Mouse (Mus musculus): ENCODE data around the gene Dpm2. TPM values are rescaled to one million over a fixed set of nuclear protein-coding genes. Genes with fewer than 3 reads are reported as not detected.
A peak's percentile ranks its signal among the peaks of the same experiment; 100 is the strongest.

Gene Dpm2
- polyA plus RNA-seq (2015; fragmentation: Nextera tagmentation; extraction: Ambion mirVana) = 112 and 116 TPM in 2 replicates

DNA sequence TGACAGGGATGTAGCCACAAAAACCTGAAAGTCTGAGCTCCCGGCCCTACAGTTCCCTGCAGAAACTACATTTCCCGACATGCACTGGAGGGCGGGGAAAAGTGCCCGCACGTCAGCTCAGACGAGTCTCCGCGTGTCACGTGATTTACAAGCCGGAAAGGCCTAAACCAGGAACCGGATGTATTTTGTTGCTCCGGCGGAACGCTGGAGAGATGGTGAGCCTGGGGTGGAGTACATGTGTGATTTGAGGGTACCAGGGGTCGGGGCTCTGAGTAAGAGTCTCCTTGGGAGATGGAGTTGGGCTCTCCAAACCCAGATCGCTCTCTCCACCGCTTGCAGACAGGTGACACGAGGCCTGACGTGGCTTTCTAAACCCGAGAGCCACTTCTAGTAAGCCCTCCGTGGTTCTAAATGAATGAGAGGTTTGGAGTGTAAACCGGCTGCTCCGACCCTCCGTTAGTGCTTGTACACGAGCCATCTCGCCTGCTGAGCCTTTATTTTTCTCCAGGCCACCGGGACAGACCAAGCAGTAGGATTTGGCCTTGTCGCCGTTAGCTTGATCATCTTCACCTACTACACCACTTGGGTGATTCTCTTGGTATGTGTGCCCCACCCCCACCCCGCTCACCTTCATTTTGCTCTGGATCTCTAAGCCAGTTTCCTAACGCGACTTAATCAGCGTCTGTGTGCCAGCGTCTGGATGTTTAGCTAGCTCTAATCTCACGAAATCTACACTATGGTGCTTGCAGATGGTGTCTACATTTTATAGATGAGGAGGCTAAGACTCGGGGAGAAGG is at the start of gene Dpm2:
TSS of gene Dpm2 (plus strand) at position 161 of the 797 bp plus-strand sequence.
- H3K4me1 ChIP-seq = peaks cover 23% of the 10 kb centered on the region
- peak within 1 kb of the TSS; percentile 95 for H3K4me2 ChIP-seq
- H3K36me3 ChIP-seq = peaks cover 44% of the 10 kb centered on the region
- peak within 1 kb of the TSS; percentile 78 for H3K4me3 ChIP-seq
- peak within 1 kb of the TSS; percentile 48 for H3K27ac ChIP-seq
- ATAC-seq (ENCODE audit: insufficient number of reproducible peaks, insufficient read depth, low FRiP score, low TSS enrichment, low read depth) = 0 out of 2 replicates have a peak, but pooled peaks have one; percentile 44
- 2% methylated on average over 36 of the region's 36 CpGs for WGBS
- H3K9ac ChIP-seq = peak within 1 kb of the TSS; percentile 82
- H3K27me3 ChIP-seq = no peaks in the 10 kb centered on the region
- H3K9me3 ChIP-seq = no peaks in the 10 kb centered on the region

DNA sequence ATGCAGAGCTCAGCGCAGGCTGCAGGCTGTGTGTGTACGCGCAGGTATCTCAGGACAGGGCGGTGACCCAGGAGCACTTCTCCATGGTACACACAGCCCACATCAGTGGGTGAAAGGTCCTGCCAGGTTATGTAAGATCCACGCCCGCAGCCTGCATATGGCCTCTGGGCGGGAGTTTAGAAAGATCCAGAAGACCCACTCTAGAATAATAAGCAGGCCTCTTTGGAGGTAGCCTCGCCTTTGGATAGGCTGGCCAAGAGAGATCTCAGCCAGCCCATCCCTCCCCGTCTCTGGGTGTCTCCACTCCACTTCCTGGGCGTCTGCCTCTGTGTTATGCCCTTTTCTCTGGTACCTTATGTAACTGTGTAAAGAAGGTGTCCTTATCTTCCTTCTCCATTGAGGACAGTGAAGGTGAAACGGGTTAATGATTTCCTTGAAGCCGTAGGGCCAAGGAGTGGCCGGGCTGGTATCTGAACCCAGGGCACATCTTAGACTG is 46.1 kb upstream of the Dpm2 start:
- no peaks in the 10 kb centered on the region for H3K27me3 ChIP-seq
- H3K4me2 ChIP-seq = no peak overlapping the region
- no peak overlapping the region for H3K27ac ChIP-seq
- H3K4me1 ChIP-seq = no peaks in the 10 kb centered on the region
- H3K4me3 ChIP-seq = no peak overlapping the region
- ATAC-seq (ENCODE audit: insufficient number of reproducible peaks, insufficient read depth, low FRiP score, low TSS enrichment, low read depth) = no peak
- WGBS = 89% methylated on average over 13 of the region's 13 CpGs
- H3K9me3 ChIP-seq = no peaks in the 10 kb centered on the region
- no peaks in the 10 kb centered on the region for H3K36me3 ChIP-seq
- H3K9ac ChIP-seq = no peak overlapping the region

DNA sequence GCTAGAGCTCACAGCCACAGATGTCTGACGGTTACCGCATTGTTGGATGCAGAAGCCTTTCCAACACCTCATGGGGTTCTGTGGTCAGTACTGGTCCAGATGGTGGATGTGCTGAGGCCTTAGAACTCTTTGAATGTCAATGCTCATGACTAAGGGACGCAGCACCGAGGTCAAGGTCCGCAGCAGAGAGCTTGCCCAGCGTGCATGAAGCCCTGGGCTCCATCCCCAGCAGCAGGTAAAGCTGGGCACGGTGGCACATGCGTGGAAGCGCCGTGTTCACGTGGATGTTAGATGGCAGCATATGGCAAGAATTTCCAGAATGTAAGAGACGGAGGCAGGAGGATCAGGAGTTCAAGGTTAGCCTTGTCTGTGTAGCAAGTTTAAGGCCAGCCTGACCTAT is 44.8 kb upstream of the Dpm2 start:
- WGBS = 87% methylated on average over 12 of the region's 12 CpGs
- no peaks in the 10 kb centered on the region for H3K36me3 ChIP-seq

DNA sequence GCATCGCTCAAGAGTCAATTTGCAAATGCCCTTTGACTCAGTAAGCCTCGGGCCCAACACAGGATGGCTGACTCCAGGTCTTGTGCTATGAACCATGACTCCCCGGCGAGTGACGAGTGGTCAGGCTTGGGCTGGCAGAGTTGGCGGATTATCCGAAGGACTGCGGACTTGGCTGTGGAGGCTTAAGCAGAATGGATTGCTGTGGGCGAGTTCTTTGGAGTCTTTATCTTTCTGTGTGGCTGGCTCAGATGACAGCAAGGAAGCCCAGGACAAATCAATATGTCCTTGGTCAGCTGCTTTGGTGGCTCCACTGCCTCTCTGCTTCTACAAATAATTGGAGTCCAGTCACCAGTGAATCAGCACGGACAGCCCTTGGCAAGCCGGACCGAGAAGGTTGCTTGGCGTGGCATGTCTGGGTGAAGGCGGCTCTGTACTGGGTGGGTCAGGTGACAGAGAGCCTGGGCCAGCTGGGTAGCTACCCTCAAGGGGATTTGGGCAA is 43.1 kb upstream of the Dpm2 start:
- no peak overlapping the region for H3K4me2 ChIP-seq
- no peak overlapping the region for H3K27ac ChIP-seq
- no peak for ATAC-seq (ENCODE audit: insufficient number of reproducible peaks, insufficient read depth, low FRiP score, low TSS enrichment, low read depth)
- no peaks in the 10 kb centered on the region for H3K36me3 ChIP-seq
- H3K27me3 ChIP-seq = no peaks in the 10 kb centered on the region
- no peak overlapping the region for H3K4me3 ChIP-seq
- WGBS = 77% methylated on average over 14 of the region's 14 CpGs
- H3K9ac ChIP-seq = no peak overlapping the region
- no peaks in the 10 kb centered on the region for H3K4me1 ChIP-seq
- no peaks in the 10 kb centered on the region for H3K9me3 ChIP-seq

More for the DNA sequence above, 44.8 kb upstream of the Dpm2 start:
- Histone ChIP-seq H3K27me3 (no peaks in the 10 kb centered on the region), H3K9me3 (no peaks in the 10 kb centered on the region), H3K9ac (no peak overlapping the region; the same call in 1 of the 2 replicates), H3K4me2 (no peak overlapping the region), H3K27ac (no peak overlapping the region), H3K4me3 (no peak overlapping the region), H3K4me1 (no peaks in the 10 kb centered on the region)
- ATAC-seq (ENCODE audit: insufficient number of reproducible peaks, insufficient read depth, low FRiP score, low TSS enrichment, low read depth) = no peak

DNA sequence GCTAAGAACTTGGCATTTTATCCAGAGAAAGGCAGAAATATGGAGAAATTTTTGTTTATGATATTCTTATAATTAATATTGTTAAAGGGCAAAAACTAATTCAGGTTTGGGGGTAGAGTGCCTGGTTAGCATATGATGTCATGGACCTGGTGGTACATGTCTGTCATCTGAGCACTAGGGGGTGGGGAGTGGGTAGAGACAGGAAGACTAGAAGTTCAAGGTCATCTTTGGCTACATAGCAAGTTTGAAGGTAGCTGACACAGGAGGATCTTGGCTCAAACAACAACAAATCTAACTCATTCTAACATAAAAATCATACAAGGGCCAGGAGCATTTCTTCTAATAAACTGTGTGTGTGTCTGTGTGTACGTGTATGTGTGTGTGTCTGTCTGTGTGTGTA is 42.3 kb upstream of the Dpm2 start:
- H3K4me3 ChIP-seq = no peak overlapping the region

DNA sequence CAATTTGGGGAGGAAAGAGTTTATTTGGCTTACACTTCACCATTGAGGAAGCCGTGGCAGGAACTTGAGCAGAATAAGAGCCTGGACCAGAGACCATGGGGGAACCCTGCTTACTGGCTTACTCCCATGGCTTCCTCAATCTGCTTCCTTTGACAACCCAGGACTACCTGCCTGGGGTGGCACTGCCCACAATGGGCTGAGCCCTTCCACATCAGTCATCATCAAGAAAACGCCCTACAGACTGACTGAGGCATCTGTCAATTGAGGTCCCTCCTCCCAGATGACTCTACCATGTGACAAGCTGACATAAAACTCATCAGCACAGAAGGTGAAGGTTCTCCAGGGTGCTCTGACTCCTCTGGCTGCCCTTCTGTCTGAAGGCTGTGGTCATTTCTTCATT is 40.2 kb upstream of the Dpm2 start:
- WGBS = 89% methylated on average over 2 of the region's 2 CpGs
- H3K27me3 ChIP-seq = no peaks in the 10 kb centered on the region
- no peak overlapping the region for H3K27ac ChIP-seq
- no peak overlapping the region for H3K4me3 ChIP-seq
- no peak overlapping the region for H3K4me2 ChIP-seq
- peaks cover 16% of the 10 kb centered on the region for H3K4me1 ChIP-seq
- no peaks in the 10 kb centered on the region for H3K9me3 ChIP-seq
- no peaks in the 10 kb centered on the region for H3K36me3 ChIP-seq
- no peak for ATAC-seq (ENCODE audit: insufficient number of reproducible peaks, insufficient read depth, low FRiP score, low TSS enrichment, low read depth)
- no peak overlapping the region for H3K9ac ChIP-seq

More for the DNA sequence above, 42.3 kb upstream of the Dpm2 start:
- Histone ChIP-seq H3K27me3 (no peaks in the 10 kb centered on the region), H3K9me3 (no peaks in the 10 kb centered on the region), H3K36me3 (no peaks in the 10 kb centered on the region), H3K4me1 (peaks cover 2% of the 10 kb centered on the region), H3K4me2 (no peak overlapping the region), H3K27ac (no peak overlapping the region), H3K9ac (no peak overlapping the region)
- ATAC-seq (ENCODE audit: insufficient number of reproducible peaks, insufficient read depth, low FRiP score, low TSS enrichment, low read depth) = no peak
- 85% methylated on average over 1 of the region's 1 CpGs for WGBS

DNA sequence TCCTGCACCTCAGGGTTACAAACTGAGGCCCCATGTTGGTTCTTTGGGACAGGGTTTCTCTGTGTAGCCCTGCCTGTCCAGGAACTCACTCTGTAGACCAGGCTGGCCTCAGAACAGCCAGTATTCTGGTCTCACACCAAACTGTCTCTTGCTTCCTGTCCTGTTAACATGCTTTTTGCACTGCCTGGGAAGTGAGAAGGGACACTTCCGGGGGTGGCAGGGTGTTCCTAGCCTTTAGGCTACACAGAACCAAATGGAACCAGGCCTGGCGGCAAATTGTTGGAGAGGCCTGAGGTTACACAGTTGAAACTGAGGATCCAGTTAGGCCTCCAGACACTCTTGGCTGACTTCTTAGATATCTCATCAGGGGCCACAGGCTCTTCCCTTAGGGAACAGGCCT is 37.5 kb upstream of the Dpm2 start:
- Histone ChIP-seq H3K36me3 (no peaks in the 10 kb centered on the region), H3K27ac (no peak overlapping the region), H3K9ac (no peak overlapping the region), H3K4me1 (peaks cover 37% of the 10 kb centered on the region), H3K4me2 (no peak overlapping the region), H3K4me3 (no peak overlapping the region), H3K9me3 (no peaks in the 10 kb centered on the region), H3K27me3 (no peaks in the 10 kb centered on the region)
- 73% methylated on average over 2 of the region's 2 CpGs for WGBS
- no peak for ATAC-seq (ENCODE audit: insufficient number of reproducible peaks, insufficient read depth, low FRiP score, low TSS enrichment, low read depth)

DNA sequence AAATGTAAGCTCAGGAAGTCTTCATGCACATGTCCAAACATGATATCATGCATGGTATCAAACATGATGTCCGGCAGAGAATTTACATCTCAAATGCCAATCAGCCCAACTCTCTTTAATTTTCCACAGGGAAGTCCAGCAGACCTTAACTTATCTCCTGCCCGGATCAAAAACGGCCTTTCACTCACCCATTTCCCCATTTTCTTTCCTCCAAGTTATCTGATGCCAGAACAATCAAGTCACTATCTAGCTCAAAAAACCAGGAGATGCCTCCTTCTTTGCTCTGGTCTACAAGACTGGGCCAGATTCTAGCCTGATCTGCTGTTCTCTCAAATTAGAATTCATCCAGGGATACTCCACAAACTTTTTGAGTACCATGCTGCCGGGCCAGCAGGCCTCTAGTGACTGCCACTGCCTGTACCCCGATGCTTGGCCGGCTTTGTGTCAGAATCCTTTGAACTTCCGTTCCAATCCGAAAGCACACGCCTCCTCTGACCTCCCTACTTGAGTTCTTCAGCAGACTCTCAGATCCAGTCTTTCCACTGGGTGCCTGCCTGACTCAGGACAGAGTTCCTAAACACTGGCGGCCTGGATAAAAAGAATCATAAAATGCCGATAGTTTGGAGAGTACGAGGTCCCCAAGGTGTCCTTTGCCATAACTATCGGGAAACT is 36.5 kb upstream of the Dpm2 start:
- no peak for ATAC-seq (ENCODE audit: insufficient number of reproducible peaks, insufficient read depth, low FRiP score, low TSS enrichment, low read depth)
- peak overlapping the region; percentile 92 for H3K4me3 ChIP-seq
- H3K9ac ChIP-seq = peak overlapping the region; percentile 94
- H3K4me1 ChIP-seq = peaks cover 48% of the 10 kb centered on the region
- peak overlapping the region; percentile 96 for H3K27ac ChIP-seq
- WGBS = 8% methylated on average over 13 of the region's 13 CpGs
- no peaks in the 10 kb centered on the region for H3K9me3 ChIP-seq
- no peaks in the 10 kb centered on the region for H3K36me3 ChIP-seq
- H3K27me3 ChIP-seq = no peaks in the 10 kb centered on the region
- peak overlapping the region; percentile 90 for H3K4me2 ChIP-seq

DNA sequence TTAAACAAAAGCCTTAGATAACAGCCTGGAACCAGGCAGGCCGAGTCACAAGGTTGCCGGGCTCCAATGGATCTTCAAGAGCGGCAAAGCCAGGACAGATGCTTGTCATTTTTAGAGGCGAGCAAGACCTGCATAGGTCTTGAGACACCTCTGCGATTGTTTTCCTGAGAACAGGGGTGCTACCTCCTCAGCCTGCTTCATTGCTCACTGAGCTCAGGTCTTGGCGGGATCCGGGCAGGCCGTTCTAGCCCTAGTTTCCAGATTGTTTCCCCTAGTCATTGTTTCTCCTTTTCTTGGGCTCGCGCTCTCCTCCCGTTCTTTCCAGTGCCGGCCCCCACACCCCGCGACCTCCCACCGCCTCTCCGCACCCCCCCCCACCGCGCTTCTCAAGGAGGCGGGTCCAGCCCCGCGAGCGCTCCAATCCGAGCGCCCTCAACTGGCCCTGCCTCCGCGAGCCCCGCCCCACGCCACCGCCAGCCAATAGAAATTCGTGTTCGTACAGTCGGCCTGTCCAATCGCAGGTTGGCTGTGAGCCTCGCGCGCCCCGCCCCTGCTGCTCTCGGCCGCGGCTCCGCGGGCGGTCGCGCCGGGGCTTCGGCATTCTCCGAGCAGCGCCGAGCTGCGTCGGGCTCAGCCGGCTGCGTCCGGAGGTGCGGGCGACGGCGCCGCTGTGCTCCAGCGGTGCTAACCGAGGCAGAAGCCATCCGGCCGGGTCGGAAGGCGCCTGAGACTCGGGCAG is 35.8 kb upstream of the Dpm2 start, which contains the start of gene Fam102a:
TSS of gene Fam102a (plus strand) at position 600 of the 739 bp plus-strand sequence.
- Histone ChIP-seq H3K36me3 (no peaks in the 10 kb centered on the region), H3K4me3 (peak within 1 kb of the TSS; percentile 92), H3K4me2 (peak within 1 kb of the TSS; percentile 90), H3K9me3 (no peaks in the 10 kb centered on the region), H3K27me3 (no peaks in the 10 kb centered on the region), H3K4me1 (peaks cover 55% of the 10 kb centered on the region), H3K9ac (peak within 1 kb of the TSS; percentile 94), H3K27ac (peak within 1 kb of the TSS; percentile 98)
- WGBS = under 1% methylated on average over 67 of the region's 67 CpGs
- ATAC-seq (ENCODE audit: insufficient number of reproducible peaks, insufficient read depth, low FRiP score, low TSS enrichment, low read depth) = peak; percentile 95

DNA sequence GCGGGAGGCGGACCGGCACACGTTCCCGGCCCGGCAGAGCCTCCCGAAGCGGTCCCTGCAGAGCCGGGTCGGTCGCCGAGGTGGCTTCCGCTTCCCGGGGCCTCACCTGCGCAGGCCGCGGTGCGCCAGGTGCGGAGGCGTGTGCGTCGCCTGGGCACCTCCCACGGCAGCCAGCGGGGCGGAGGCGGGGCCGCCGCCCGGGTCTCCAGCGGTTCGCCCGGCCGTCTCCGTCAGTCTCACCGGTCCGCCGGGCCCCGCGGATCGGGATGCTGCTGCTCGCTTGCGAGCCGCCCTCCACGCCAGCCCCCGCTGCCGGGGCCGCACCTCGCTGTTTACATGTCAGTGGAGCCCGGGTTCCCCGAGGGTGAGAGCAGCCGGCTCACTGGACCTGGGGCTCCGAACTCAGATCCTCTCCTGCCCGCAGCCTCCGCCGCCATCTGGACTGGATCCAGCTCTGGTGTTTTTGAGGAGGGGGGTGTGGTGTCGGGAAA is 35.1 kb upstream of the Dpm2 start:
- no peaks in the 10 kb centered on the region for H3K9me3 ChIP-seq
- peak overlapping the region; percentile 92 for H3K4me3 ChIP-seq
- H3K4me1 ChIP-seq = peaks cover 60% of the 10 kb centered on the region
- under 1% methylated on average over 47 of the region's 56 CpGs for WGBS
- no peaks in the 10 kb centered on the region for H3K36me3 ChIP-seq
- H3K27ac ChIP-seq = peak overlapping the region; percentile 98
- ATAC-seq (ENCODE audit: insufficient number of reproducible peaks, insufficient read depth, low FRiP score, low TSS enrichment, low read depth) = peak; percentile 41
- H3K9ac ChIP-seq = peak overlapping the region; percentile 94
- H3K4me2 ChIP-seq = peak overlapping the region; percentile 90
- no peaks in the 10 kb centered on the region for H3K27me3 ChIP-seq

DNA sequence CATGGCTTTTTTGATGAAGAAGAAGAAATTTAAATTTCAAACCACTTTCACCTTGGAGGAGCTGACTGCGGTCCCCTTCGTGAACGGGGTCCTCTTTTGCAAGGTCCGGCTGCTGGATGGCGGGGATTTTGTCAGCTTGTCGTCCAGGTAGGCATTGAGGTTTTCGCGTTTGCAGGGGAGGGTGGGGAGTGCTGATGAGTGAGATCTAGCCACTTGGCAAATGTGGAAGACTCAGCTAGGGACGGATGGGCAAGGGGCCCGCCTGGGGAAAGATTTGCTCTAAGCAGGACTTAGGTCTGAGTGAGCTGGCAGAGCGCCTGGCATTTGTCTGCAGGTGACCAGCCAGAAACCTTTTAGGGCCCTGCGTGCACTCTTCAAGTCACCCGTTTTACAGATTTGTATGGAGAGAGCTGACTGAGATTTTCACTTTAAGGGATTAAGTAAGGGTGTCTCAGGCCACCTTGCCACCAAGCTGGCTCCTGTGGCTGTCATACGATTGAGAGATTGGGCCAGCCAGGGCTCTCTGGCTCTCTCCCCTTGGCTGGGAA is 34.5 kb upstream of the Dpm2 start:
- Histone ChIP-seq H3K4me2 (peak overlapping the region; percentile 90), H3K9ac (peak overlapping the region; percentile 94), H3K4me1 (peaks cover 64% of the 10 kb centered on the region), H3K27ac (peak overlapping the region; percentile 98), H3K4me3 (peak overlapping the region; percentile 92), H3K36me3 (no peaks in the 10 kb centered on the region), H3K27me3 (no peaks in the 10 kb centered on the region), H3K9me3 (no peaks in the 10 kb centered on the region)
- ATAC-seq (ENCODE audit: insufficient number of reproducible peaks, insufficient read depth, low FRiP score, low TSS enrichment, low read depth) = no peak
- 1% methylated on average over 14 of the region's 14 CpGs for WGBS
